Mouse (Mus musculus) hindbrain, embryonic 11.5 days (tissue): Measurements from ENCODE around the gene Ostf1. TPM values are rescaled to one million over a fixed set of nuclear protein-coding genes. Genes with fewer than 3 reads are reported as not detected.
"Not testable (repeated sequence)": the region's sequence is repeated elsewhere in the genome, so short reads cannot be mapped to it uniquely, and the experiment has no call there.

ENCODE experiments used
- ATAC-seq: fragments of 200-750 bp; cut with Nextera tagmentation; 2 replicates; pipeline ENCODE4 v1.8.0; 2017; ENCODE audit warnings: mild to moderate bottlenecking, moderate TSS enrichment, moderate library complexity; ENCODE audit not compliant: low FRiP score
- DNase-seq: peaks from one replicate; pipeline ENCODE4 v3.0.0-alpha.2; 2015; ENCODE audit warnings: low spot score
- H3K27ac ChIP-seq: fragments of 300-500 bp; sonication (generic); 2 replicates; pipeline ENCODE4 v1.5.1; 2014; ENCODE audit warnings: mild to moderate bottlenecking, low read depth, low read length
- H3K27me3 ChIP-seq: fragments of 300-500 bp; sonication (generic); 2 replicates; pipeline ENCODE4 v1.6.1; 2014; ENCODE audit warnings: mild to moderate bottlenecking, low read length, moderate library complexity, mixed read lengths; ENCODE audit not compliant: control insufficient read depth, insufficient read depth
- H3K36me3 ChIP-seq: fragments of 300-500 bp; sonication (generic); 2 replicates; pipeline ENCODE4 v1.6.1; 2014; ENCODE audit warnings: mild to moderate bottlenecking, low read length, moderate library complexity, mixed read lengths; ENCODE audit not compliant: control insufficient read depth, insufficient read depth
- H3K4me1 ChIP-seq: fragments of 300-500 bp; sonication (generic); replicated peaks from 2 replicates; pipeline ENCODE4 v1.6.1; 2014; ENCODE audit warnings: low read length, mixed read lengths; ENCODE audit not compliant: control insufficient read depth, insufficient read depth
- H3K4me2 ChIP-seq: fragments of 300-500 bp; sonication (generic); replicated peaks from 2 replicates; pipeline ENCODE4 v1.6.1; 2014; ENCODE audit warnings: mild to moderate bottlenecking, low read depth, low read length
- H3K4me3 ChIP-seq: fragments of 300-500 bp; sonication (generic); 2 replicates; pipeline ENCODE4 v1.5.1; 2014; ENCODE audit warnings: low read depth, low read length
- H3K9ac ChIP-seq: fragments of 300-500 bp; sonication (generic); 2 replicates; pipeline ENCODE4 v1.6.1; 2014; ENCODE audit warnings: low read depth, low read length
- H3K9me3 ChIP-seq: fragments of 300-500 bp; sonication (generic); 2 replicates; pipeline ENCODE4 v1.6.1; 2016; ENCODE audit warnings: low read length; ENCODE audit not compliant: control insufficient read depth
- WGBS: fragments of 180-500 bp; shearing (Covaris S2); extraction: QIAGEN DNeasy Blood & Tissue Kit; methylation state at CpG from one replicate; pipeline ENCODE4 v1.1.7; 2014; 5-methylcytosine and 5-hydroxymethylcytosine counted together
- polyA plus RNA-seq: library from polyadenylated mRNA; unstranded; fragments of >200 nt; fragmentation: Nextera tagmentation; extraction: Ambion mirVana; gene quantifications from 2 replicates; pipeline ENCODE4 v1.2.1, GENCODE M21; 2014

Gene Ostf1
- polyA plus RNA-seq, 1 experiment from 2014 or later = 49.4 TPM

DNA sequence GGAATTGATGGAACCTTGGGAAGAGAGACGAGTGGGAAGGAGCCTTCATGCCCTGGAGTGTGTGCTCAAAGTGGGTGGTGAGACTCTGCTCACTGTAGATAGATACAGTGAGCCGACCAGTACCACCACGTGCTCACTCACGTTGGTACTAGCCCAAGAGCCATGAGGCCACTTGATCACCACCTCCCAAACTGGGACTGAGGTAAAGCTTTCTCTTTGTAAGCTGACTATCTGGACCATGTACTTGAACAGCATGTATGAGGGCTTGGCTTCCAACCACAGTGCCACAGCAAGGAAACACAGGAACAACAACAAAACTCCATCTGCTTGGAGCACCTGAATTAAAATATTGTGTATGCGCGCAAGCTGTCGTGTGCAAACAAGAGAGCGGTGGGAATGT lies 42.3 kb downstream of the Ostf1 start:
- Histone ChIP-seq H3K4me2 (no peak overlapping the region), H3K27ac (no peak overlapping the region), H3K36me3 (no peaks in the 10 kb centered on the region), H3K4me3 (no peak overlapping the region), H3K27me3 (no peaks in the 10 kb centered on the region), H3K9ac (no peak overlapping the region), H3K9me3 (no peaks in the 10 kb centered on the region), H3K4me1 (no peaks in the 10 kb centered on the region)
- no peak for DNase-seq
- 92% methylated on average over 8 of the region's 8 CpGs for WGBS
- ATAC-seq = no peak

DNA sequence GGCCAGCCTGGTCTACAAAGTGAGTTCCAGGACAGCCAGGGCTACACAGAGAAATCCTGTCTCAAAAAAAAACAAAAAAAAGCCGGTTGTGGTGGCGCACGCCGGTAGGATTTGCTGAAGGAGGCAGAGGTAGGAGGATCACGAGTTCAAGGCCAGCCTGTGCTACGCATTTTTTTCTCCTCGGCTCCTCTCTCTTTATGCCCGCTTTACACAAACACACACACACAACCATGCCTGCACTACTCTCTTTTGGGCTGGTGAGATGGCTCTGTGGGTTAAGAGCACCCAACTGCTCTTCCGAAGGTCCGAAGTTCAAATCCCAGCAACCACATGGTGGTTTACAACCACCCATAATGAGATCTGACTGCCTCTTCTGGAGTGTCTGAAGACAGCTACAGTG lies 42.8 kb downstream of the Ostf1 start:
- H3K4me1 ChIP-seq, H3K4me2 ChIP-seq, DNase-seq, H3K4me3 ChIP-seq, H3K27me3 ChIP-seq, H3K36me3 ChIP-seq, H3K27ac ChIP-seq, H3K9me3 ChIP-seq, H3K9ac ChIP-seq, ATAC-seq: not testable (repeated sequence)
- 91% methylated on average over 10 of the region's 10 CpGs for WGBS

DNA sequence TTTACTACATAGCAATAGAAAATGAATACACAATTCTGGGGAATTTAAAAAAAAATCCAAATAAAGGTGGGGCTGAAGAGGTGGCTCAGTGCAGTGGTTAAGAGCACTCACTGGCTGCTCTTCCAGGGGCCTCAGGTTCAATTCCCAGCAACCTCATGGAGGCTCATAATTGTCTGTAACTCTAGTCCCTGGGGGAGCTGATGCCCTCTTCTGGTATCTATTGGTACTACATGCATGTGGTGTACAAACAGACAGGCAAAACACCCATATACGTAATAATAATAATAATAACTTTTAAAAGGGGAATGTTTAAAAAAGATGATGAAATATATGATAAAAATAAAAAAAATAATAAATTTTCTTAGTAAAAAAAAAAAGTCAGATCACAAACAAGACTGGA lies 43.4 kb downstream of the Ostf1 start:
- DNase-seq (no peak), ATAC-seq (no peak)
- no peak overlapping the region for H3K27ac ChIP-seq
- H3K4me2 ChIP-seq = no peak overlapping the region
- no peaks in the 10 kb centered on the region for H3K27me3 ChIP-seq
- H3K9ac ChIP-seq = no peak overlapping the region
- no peaks in the 10 kb centered on the region for H3K36me3 ChIP-seq
- no peaks in the 10 kb centered on the region for H3K9me3 ChIP-seq
- 88% methylated on average over 1 of the region's 1 CpGs for WGBS
- H3K4me3 ChIP-seq = no peak overlapping the region
- H3K4me1 ChIP-seq = no peaks in the 10 kb centered on the region

- H3K27me3 ChIP-seq = no peaks in the 10 kb centered on the region
- no peak overlapping the region for H3K4me3 ChIP-seq
- H3K27ac ChIP-seq = no peak overlapping the region
- no peak overlapping the region for H3K9ac ChIP-seq
- no peaks in the 10 kb centered on the region for H3K4me1 ChIP-seq
- no peaks in the 10 kb centered on the region for H3K9me3 ChIP-seq
- DNase-seq = no peak
- ATAC-seq = no peak
- H3K36me3 ChIP-seq = no peaks in the 10 kb centered on the region
- WGBS = 94% methylated on average over 9 of the region's 9 CpGs
- H3K4me2 ChIP-seq = no peak overlapping the region
These were observed 44.5 kb downstream of the Ostf1 start for GRCm38 (mm10) chr19:18587118-18587517.

GRCm38 (mm10) chr19:18584621-18585020 lies 47.0 kb downstream of the Ostf1 start:
- no peak for DNase-seq
- no peaks in the 10 kb centered on the region for H3K36me3 ChIP-seq

GRCm38 (mm10) chr19:18583706-18584105 lies 47.9 kb downstream of the Ostf1 start:
- WGBS = 91% methylated on average over 4 of the region's 4 CpGs
- DNase-seq = no peak
- Histone ChIP-seq H3K9me3 (no peaks in the 10 kb centered on the region), H3K4me2 (no peak overlapping the region), H3K27me3 (no peaks in the 10 kb centered on the region), H3K27ac (no peak overlapping the region), H3K9ac (no peak overlapping the region), H3K4me3 (no peak overlapping the region), H3K4me1 (no peaks in the 10 kb centered on the region), H3K36me3 (no peaks in the 10 kb centered on the region)
- ATAC-seq = no peak

More at GRCm38 (mm10) chr19:18584621-18585020, 47.0 kb downstream of the Ostf1 start:
- Histone ChIP-seq H3K4me2 (no peak overlapping the region), H3K27ac (no peak overlapping the region), H3K9ac (no peak overlapping the region), H3K9me3 (no peaks in the 10 kb centered on the region), H3K4me1 (no peaks in the 10 kb centered on the region), H3K27me3 (no peaks in the 10 kb centered on the region), H3K4me3 (no peak overlapping the region)
- 95% methylated on average over 7 of the region's 7 CpGs for WGBS
- ATAC-seq = no peak

GRCm38 (mm10) chr19:18582887-18583286 lies 48.7 kb downstream of the Ostf1 start:
- DNase-seq (no peak), ATAC-seq (no peak)
- H3K27ac ChIP-seq = no peak overlapping the region
- no peaks in the 10 kb centered on the region for H3K9me3 ChIP-seq
- 89% methylated on average over 6 of the region's 6 CpGs for WGBS
- H3K27me3 ChIP-seq = no peaks in the 10 kb centered on the region
- H3K36me3 ChIP-seq = no peaks in the 10 kb centered on the region
- no peak overlapping the region for H3K9ac ChIP-seq
- H3K4me3 ChIP-seq = no peak overlapping the region
- no peak overlapping the region for H3K4me2 ChIP-seq
- H3K4me1 ChIP-seq = no peaks in the 10 kb centered on the region

DNA sequence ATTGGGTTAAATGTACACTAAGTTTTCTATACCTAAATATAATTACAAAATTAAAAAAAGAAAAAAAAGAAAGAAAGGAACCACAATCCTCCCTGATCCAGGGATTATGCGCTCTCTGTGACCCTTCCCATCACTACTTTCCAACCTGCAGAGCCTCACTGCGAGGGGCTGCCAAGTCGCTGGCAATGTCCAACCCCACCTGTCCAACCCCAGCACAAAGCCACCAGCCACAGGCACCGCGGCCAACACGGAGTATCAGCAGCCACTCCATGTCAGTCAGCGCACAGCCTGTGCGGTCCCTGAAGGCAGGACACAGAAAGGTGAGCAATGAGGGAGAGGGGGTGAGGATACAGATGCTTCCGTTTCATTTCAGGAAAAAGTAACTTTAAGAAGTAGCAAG lies 49.4 kb downstream of the Ostf1 start:
- H3K27me3 ChIP-seq = no peaks in the 10 kb centered on the region
- ATAC-seq = no peak
- no peak overlapping the region for H3K4me3 ChIP-seq

GRCm38 (mm10) chr19:18581046-18581445 lies 50.6 kb downstream of the Ostf1 start:
- 94% methylated on average over 16 of the region's 16 CpGs for WGBS
- H3K4me2 ChIP-seq = no peak overlapping the region
- DNase-seq (no peak), ATAC-seq (no peak)
- H3K27me3 ChIP-seq = no peaks in the 10 kb centered on the region
- H3K27ac ChIP-seq = no peak overlapping the region
- no peak overlapping the region for H3K4me3 ChIP-seq
- H3K9ac ChIP-seq = no peak overlapping the region
- no peaks in the 10 kb centered on the region for H3K4me1 ChIP-seq
- no peaks in the 10 kb centered on the region for H3K9me3 ChIP-seq
- H3K36me3 ChIP-seq = no peaks in the 10 kb centered on the region

More for the DNA sequence above, 49.4 kb downstream of the Ostf1 start:
- Histone ChIP-seq H3K9me3 (no peaks in the 10 kb centered on the region), H3K4me1 (no peaks in the 10 kb centered on the region), H3K9ac (no peak overlapping the region), H3K27ac (no peak overlapping the region), H3K4me2 (no peak overlapping the region), H3K36me3 (no peaks in the 10 kb centered on the region)
- 93% methylated on average over 9 of the region's 9 CpGs for WGBS
- no peak for DNase-seq
